Mouse (Mus musculus): ENCODE data around the gene Dynlt1c. TPM values are rescaled to one million over a fixed set of nuclear protein-coding genes. Genes with fewer than 3 reads are reported as not detected.
A peak's percentile ranks its signal among the peaks of the same experiment; 100 is the strongest.
"Not testable (repeated sequence)": the region's sequence is repeated elsewhere in the genome, so short reads cannot be mapped to it uniquely, and the experiment has no call there.

The Dynlt1c gene
- polyA plus RNA-seq, 1 experiment, result 0.19 TPM

- not testable (repeated sequence) for H3K27me3 ChIP-seq (ENCODE audit: control insufficient read depth); H3K36me3 ChIP-seq (ENCODE audit: control insufficient read depth)
Observed at GRCm38 (mm10) chr17:6655087-6655511, 53.6 kb downstream of the Dynlt1c start.

DNA sequence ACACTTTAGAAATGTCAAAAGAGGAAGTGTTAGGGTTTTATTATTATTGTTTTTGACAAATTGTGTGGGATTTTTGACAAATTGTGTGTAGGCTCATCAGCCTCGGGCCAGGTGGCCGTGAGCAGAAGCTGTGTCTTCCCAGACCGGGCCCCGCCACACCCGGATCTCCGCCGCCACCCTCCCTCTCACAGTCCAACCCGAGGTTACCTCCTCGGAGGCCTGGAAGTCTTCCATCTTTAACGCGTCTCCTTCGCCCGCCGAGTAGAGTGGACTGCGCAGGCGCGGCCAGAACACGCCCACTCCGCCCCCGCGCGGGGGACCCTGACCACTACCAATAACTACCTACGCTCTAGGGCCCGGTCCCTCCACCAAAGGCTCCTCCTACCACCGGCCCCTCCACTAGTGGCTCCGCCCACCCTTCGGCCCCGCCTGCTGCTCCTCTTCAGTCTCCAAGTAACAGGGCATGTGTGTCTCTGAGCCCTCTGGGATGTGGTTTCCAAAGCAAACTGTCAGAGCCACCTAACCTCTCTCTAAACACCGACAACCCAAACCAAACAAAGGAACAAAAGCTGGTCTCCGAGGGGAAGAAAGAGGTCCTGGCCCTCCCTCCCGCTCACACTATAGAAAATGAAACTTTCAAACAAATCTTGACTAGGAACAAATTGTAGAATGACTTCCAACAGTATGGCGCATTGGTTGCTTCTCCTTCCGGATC is 54.3 kb downstream of the Dynlt1c start, which contains the start of gene Dynlt1f:
Gene Dynlt1f, minus strand, starts transcription at position 334 of the 715 bp plus-strand sequence.
- not testable (repeated sequence) for H3K4me1 ChIP-seq (ENCODE audit: control insufficient read depth); H3K27me3 ChIP-seq (ENCODE audit: control insufficient read depth); H3K9me3 ChIP-seq (ENCODE audit: control insufficient read depth, low read length)

More at GRCm38 (mm10) chr17:6655087-6655511, 53.6 kb downstream of the Dynlt1c start:
- H3K4me3 ChIP-seq (replicated peaks), result peak overlapping the region; percentile 66
- not testable (repeated sequence) for H3K4me1 ChIP-seq (ENCODE audit: control insufficient read depth); H3K9me3 ChIP-seq (ENCODE audit: control insufficient read depth, low read length)

DNA sequence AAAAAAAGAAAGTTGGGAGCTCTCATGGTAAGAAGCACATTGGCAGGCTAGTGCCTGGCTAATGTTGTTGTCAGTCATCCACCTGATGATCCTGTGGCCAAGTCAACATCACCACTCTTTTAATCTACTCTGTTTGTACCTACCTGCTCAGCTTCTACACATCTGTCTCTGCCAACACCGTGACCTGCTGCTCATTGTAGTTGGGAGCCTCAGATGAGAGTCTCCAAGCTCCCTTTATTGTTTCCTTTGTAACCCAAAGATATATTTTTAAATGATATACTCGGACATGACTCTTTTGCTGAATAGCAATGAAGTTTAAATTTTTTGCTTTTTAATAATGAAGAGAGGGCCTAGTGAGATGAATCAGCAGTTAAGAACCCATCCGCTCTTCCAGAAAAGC is 55.0 kb downstream of the Dynlt1c start:
- H3K9me3 ChIP-seq (ENCODE audit: control insufficient read depth, low read length); H3K36me3 ChIP-seq (ENCODE audit: control insufficient read depth); H3K27me3 ChIP-seq (ENCODE audit: control insufficient read depth); H3K4me1 ChIP-seq (ENCODE audit: control insufficient read depth); H3K4me3 ChIP-seq (replicated peaks): not testable (repeated sequence)

More for the DNA sequence above, 54.3 kb downstream of the Dynlt1c start, which contains the start of gene Dynlt1f:
- H3K4me3 ChIP-seq (replicated peaks), result peak within 1 kb of the TSS; percentile 66
- H3K36me3 ChIP-seq (ENCODE audit: control insufficient read depth), result not testable (repeated sequence)

GRCm38 (mm10) chr17:6658801-6659200 is 57.3 kb downstream of the Dynlt1c start, which contains the start of gene Sytl3:
Sytl3 (plus strand) TSS chr17:6659093.
- not testable (repeated sequence) for H3K27me3 ChIP-seq (ENCODE audit: control insufficient read depth); H3K4me1 ChIP-seq (ENCODE audit: control insufficient read depth); H3K36me3 ChIP-seq (ENCODE audit: control insufficient read depth); H3K9me3 ChIP-seq (ENCODE audit: control insufficient read depth, low read length); H3K4me3 ChIP-seq (replicated peaks)

Other genes with a start within 250 kb of the Dynlt1c start
- gene Dynlt1b, start 171.6 kb upstream of the Dynlt1c start, polyA plus RNA-seq (2012), result 2.4 and 2.6 TPM in 2 replicates
- 0.26 and 0.52 TPM in 2 replicates for gene Dynlt1f, start 54.2 kb downstream of the Dynlt1c start, polyA plus RNA-seq (2012)
- 0.07 TPM in 1 of 2 replicates, not detected in the other for gene Sytl3, start 57.4 kb downstream of the Dynlt1c start, polyA plus RNA-seq (2012)
- 10.2 and 11.2 TPM in 2 replicates for gene Ezr, start 181.1 kb downstream of the Dynlt1c start, polyA plus RNA-seq (2012)